Mouse (Mus musculus) forebrain, embryonic 12.5 days (tissue): ENCODE data around the gene Maml3. TPM values are rescaled to one million over a fixed set of nuclear protein-coding genes. Genes with fewer than 3 reads are reported as not detected.

Source experiments
- ATAC-seq: fragments of 200-750 bp; cut with Nextera tagmentation; 2 replicates; pipeline ENCODE4 v1.8.0; 2017; ENCODE audit warnings: moderate TSS enrichment; ENCODE audit not compliant: low FRiP score
- H3K27ac ChIP-seq: fragments of 300-500 bp; sonication (generic); 2 replicates; pipeline ENCODE4 v1.5.1; 2016; ENCODE audit warnings: mild to moderate bottlenecking
- H3K27me3 ChIP-seq: fragments of 300-500 bp; sonication (generic); 2 replicates; pipeline ENCODE4 v1.6.1; 2016; ENCODE audit warnings: mild to moderate bottlenecking
- H3K36me3 ChIP-seq: fragments of 300-500 bp; sonication (generic); replicated peaks from 2 replicates; pipeline ENCODE4 v1.6.1; 2016; ENCODE audit warnings: mild to moderate bottlenecking
- H3K4me1 ChIP-seq: fragments of 300-500 bp; sonication (generic); 2 replicates; pipeline ENCODE4 v1.6.1; 2016
- H3K4me2 ChIP-seq: fragments of 300-500 bp; sonication (generic); 2 replicates; pipeline ENCODE4 v1.6.1; 2016; ENCODE audit warnings: mild to moderate bottlenecking, moderate library complexity
- H3K4me3 ChIP-seq: fragments of 300-500 bp; sonication (generic); replicated peaks from 2 replicates; pipeline ENCODE4 v1.5.1; 2016; ENCODE audit warnings: mild to moderate bottlenecking
- H3K9ac ChIP-seq: fragments of 300-500 bp; sonication (generic); 2 replicates; pipeline ENCODE4 v1.6.1; 2016; ENCODE audit warnings: mild to moderate bottlenecking
- H3K9me3 ChIP-seq: fragments of 300-500 bp; sonication (generic); 2 replicates; pipeline ENCODE4 v1.6.1; 2016
- WGBS: fragments of 180-500 bp; shearing (Covaris S2); methylation state at CpG from one replicate; pipeline ENCODE4 v1.1.7; 2016; 5-methylcytosine and 5-hydroxymethylcytosine counted together
- polyA plus RNA-seq: library from polyadenylated mRNA; unstranded; fragments of >200 nt; fragmentation: Nextera tagmentation; extraction: Ambion mirVana; gene quantifications from 2 replicates; pipeline ENCODE4 v1.2.1, GENCODE M21; 2016

The Maml3 gene
- polyA plus RNA-seq, 1 experiment from 2014 or later: 7.6 TPM

DNA sequence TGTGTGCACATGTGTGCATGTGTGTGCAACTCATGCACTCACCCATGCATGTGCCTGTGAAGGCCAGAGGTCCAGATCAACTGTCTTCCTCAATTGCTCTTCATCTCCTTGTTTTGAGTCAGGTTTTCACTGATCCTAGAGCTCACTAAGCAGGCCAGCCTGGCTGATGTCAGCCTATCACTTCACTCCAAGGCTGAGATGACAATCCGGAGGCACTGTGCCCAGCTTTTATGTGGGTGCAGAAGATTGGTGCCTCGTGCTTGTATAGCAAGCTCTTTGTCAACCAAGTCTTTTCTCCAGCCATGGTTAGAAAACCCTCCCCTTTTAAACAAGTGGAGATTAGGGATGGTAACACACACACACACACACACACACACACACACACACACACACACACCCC is 146.1 kb downstream of the Maml3 start:
- whole genome bisulfite sequencing: 78% methylated on average over 2 of the region's 2 CpGs
- Histone ChIP-seq H3K27me3 (no peaks in the 10 kb centered on the region), H3K4me2 (no peak overlapping the region), H3K36me3 (no peaks in the 10 kb centered on the region), H3K4me1 (peaks cover 20% of the 10 kb centered on the region), H3K9me3 (no peaks in the 10 kb centered on the region), H3K9ac (no peak overlapping the region), H3K4me3 (no peak overlapping the region), H3K27ac (no peak overlapping the region)
- ATAC-seq: no peak

DNA sequence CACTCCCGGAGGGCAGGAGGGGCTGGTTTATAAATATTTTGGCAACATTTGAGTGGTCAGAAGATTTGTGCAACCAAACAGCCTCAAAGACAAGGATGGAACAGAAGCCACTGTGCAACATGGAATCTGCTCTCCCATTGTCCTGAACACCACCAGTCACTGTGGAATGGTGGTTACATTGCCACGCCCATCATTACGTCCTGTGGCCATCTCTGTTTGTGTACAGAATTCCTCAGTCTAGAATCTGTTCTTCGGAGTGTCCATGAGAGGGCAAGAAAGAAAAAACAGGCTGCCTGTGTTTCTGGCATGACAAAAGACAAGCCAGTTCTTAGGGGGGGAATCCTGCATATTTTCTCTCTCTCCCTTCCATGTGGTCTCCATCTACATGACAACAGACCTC is 150.4 kb downstream of the Maml3 start:
- Histone ChIP-seq H3K27ac (no peak overlapping the region), H3K4me2 (no peak overlapping the region), H3K9ac (no peak overlapping the region), H3K9me3 (no peaks in the 10 kb centered on the region), H3K4me1 (peaks cover 23% of the 10 kb centered on the region), H3K36me3 (no peaks in the 10 kb centered on the region), H3K4me3 (no peak overlapping the region), H3K27me3 (no peaks in the 10 kb centered on the region)
- 83% methylated on average over 4 of the region's 4 CpGs for WGBS
- no peak for ATAC-seq

- H3K27me3 ChIP-seq: no peaks in the 10 kb centered on the region
- no peak overlapping the region for H3K4me3 ChIP-seq
- peaks cover 23% of the 10 kb centered on the region for H3K4me1 ChIP-seq
- H3K4me2 ChIP-seq: no peak overlapping the region
- H3K36me3 ChIP-seq: no peaks in the 10 kb centered on the region
- H3K9ac ChIP-seq: no peak overlapping the region
- no peaks in the 10 kb centered on the region for H3K9me3 ChIP-seq
- H3K27ac ChIP-seq: no peak overlapping the region
- ATAC-seq: no peak
- WGBS: 78% methylated on average over 11 of the region's 11 CpGs
These were observed 150.9 kb downstream of the Maml3 start for GRCm38 (mm10) chr3:51953927-51954326.

DNA sequence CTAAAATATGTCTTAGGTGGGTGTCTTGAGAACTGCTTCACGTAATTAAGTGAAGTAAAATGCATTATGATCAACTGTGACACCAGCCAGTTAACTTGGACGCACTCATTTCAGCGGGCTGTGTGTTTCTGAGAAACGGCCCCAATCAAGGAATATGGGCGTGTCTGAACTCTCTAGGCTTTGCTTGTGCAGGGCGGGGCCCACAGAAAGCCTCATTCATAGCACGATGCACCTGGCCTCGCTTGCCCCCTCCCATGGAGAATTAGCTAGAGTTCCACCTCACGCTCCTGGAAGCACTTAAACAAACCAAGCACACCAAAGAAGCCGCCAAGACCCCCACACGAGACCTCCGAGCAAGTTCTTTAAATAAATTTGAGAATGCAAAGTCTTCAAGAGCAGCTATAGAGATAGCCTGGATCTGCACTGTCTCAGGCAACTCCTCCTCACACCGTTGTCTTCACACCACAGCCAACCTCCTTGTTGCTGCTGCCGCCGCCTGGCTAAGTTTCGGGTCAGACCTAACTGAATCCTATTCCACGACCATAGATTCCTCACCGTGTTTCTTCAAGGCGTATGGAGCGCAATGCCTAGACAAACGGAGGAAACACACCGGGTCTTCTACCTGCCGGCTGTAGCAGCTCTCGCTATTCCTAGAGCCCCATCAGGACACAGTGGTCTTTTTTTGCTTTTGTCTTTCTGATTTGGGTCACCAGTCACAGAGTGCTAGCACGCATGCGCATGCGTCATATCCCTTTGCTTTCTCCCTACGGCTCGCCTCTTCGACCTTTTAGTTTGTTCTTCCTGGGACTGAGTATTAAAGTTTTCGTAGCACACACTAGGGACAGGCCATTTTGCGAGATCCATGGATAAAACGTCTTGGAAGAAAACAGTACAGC is 151.9 kb downstream of the Maml3 start:
- Histone ChIP-seq H3K4me2 (0 out of 2 replicates have a peak overlapping the region, but pooled peaks have one; percentile 4), H3K4me1 (peaks cover 23% of the 10 kb centered on the region)
- ATAC-seq: no peak; the same call in 1 of the 2 replicates

GRCm38 (mm10) chr3:51952267-51952666 is 152.6 kb downstream of the Maml3 start:
- Histone ChIP-seq H3K4me2 (no peak overlapping the region), H3K27ac (no peak overlapping the region), H3K36me3 (no peaks in the 10 kb centered on the region), H3K9ac (no peak overlapping the region), H3K27me3 (no peaks in the 10 kb centered on the region), H3K4me1 (peaks cover 23% of the 10 kb centered on the region), H3K4me3 (no peak overlapping the region), H3K9me3 (no peaks in the 10 kb centered on the region)
- no peak for ATAC-seq
- WGBS: 88% methylated on average over 9 of the region's 9 CpGs

More for the DNA sequence above, 151.9 kb downstream of the Maml3 start:
- WGBS: 75% methylated on average over 33 of the region's 33 CpGs
- no peaks in the 10 kb centered on the region for H3K27me3 ChIP-seq
- no peaks in the 10 kb centered on the region for H3K36me3 ChIP-seq
- H3K4me3 ChIP-seq: no peak overlapping the region
- no peak overlapping the region for H3K27ac ChIP-seq
- no peak overlapping the region for H3K9ac ChIP-seq
- no peaks in the 10 kb centered on the region for H3K9me3 ChIP-seq

DNA sequence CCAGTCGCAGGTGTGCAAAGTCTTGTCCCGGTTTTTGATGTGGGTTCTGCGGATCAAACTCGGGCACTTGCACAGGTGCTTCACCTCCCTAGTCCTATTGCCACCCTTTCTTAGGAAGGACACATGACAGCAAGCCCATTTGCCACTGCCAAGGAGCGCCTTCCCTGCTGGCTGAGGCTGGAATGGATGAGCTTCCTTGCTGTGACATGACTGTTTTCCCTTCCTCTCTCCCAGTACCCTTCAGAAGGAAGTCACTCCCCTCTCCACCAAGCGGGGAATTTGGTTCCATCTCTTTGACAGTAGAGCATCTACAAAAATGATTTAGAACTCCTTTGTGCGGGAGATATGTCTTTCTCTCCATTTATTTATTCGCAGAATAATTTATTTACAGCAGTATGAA is 155.2 kb downstream of the Maml3 start:
- Histone ChIP-seq H3K4me2 (no peak overlapping the region), H3K36me3 (no peaks in the 10 kb centered on the region), H3K27ac (no peak overlapping the region), H3K27me3 (no peaks in the 10 kb centered on the region), H3K4me3 (no peak overlapping the region), H3K9ac (no peak overlapping the region), H3K9me3 (no peaks in the 10 kb centered on the region), H3K4me1 (peaks cover 19% of the 10 kb centered on the region)
- no peak for ATAC-seq
- WGBS: 91% methylated on average over 8 of the region's 8 CpGs

- Histone ChIP-seq H3K27me3 (no peaks in the 10 kb centered on the region), H3K36me3 (no peaks in the 10 kb centered on the region), H3K4me2 (no peak overlapping the region), H3K9me3 (no peaks in the 10 kb centered on the region), H3K27ac (no peak overlapping the region), H3K4me3 (no peak overlapping the region), H3K9ac (no peak overlapping the region), H3K4me1 (peaks cover 3% of the 10 kb centered on the region)
- 79% methylated on average over 3 of the region's 3 CpGs for WGBS
- no peak for ATAC-seq
These were observed 157.7 kb downstream of the Maml3 start for GRCm38 (mm10) chr3:51947168-51947567.

GRCm38 (mm10) chr3:51943642-51944041 is 161.2 kb downstream of the Maml3 start:
- no peak overlapping the region for H3K27ac ChIP-seq
- no peak for ATAC-seq
- no peaks in the 10 kb centered on the region for H3K36me3 ChIP-seq
- no peaks in the 10 kb centered on the region for H3K27me3 ChIP-seq
- H3K4me1 ChIP-seq: peaks cover 3% of the 10 kb centered on the region
- H3K4me2 ChIP-seq: no peak overlapping the region
- no peak overlapping the region for H3K9ac ChIP-seq
- H3K9me3 ChIP-seq: no peaks in the 10 kb centered on the region
- 88% methylated on average over 8 of the region's 8 CpGs for WGBS
- no peak overlapping the region for H3K4me3 ChIP-seq

GRCm38 (mm10) chr3:51941781-51942180 is 163.1 kb downstream of the Maml3 start:
- 80% methylated on average over 8 of the region's 8 CpGs for WGBS
- H3K27me3 ChIP-seq: no peaks in the 10 kb centered on the region

DNA sequence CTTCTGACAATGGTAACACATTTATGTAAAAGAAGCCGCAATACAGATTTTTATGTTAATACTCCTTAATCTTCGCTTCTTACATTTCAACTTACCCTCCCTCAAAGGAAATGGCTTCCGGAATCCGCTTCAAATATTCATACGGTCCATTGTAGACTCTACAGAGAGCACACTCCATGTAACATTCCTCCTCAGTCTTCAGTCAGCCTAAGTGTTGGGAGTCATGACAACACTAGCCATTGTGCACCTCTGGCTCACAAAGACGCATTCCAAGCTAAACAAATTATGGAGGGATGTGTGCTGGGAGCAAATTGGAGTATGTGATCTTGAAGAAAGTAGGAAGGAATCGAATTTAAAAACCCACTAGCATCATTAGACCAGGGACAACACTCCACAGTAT is 165.0 kb downstream of the Maml3 start:
- 69% methylated on average over 7 of the region's 7 CpGs for WGBS
- H3K4me1 ChIP-seq: 0 out of 2 replicates have a peak, but pooled peaks cover 3% of the 10 kb centered on the region
- no peak for ATAC-seq
- no peaks in the 10 kb centered on the region for H3K9me3 ChIP-seq
- no peak overlapping the region for H3K4me2 ChIP-seq
- no peak overlapping the region for H3K27ac ChIP-seq
- no peaks in the 10 kb centered on the region for H3K36me3 ChIP-seq
- H3K9ac ChIP-seq: no peak overlapping the region
- no peak overlapping the region for H3K4me3 ChIP-seq
- no peaks in the 10 kb centered on the region for H3K27me3 ChIP-seq

More at GRCm38 (mm10) chr3:51941781-51942180, 163.1 kb downstream of the Maml3 start:
- H3K9me3 ChIP-seq: no peaks in the 10 kb centered on the region
- ATAC-seq: no peak
- no peak overlapping the region for H3K4me3 ChIP-seq
- H3K9ac ChIP-seq: no peak overlapping the region
- H3K4me1 ChIP-seq: peaks cover 3% of the 10 kb centered on the region; the same call in 1 of the 2 replicates
- H3K27ac ChIP-seq: no peak overlapping the region
- H3K4me2 ChIP-seq: no peak overlapping the region
- no peaks in the 10 kb centered on the region for H3K36me3 ChIP-seq

DNA sequence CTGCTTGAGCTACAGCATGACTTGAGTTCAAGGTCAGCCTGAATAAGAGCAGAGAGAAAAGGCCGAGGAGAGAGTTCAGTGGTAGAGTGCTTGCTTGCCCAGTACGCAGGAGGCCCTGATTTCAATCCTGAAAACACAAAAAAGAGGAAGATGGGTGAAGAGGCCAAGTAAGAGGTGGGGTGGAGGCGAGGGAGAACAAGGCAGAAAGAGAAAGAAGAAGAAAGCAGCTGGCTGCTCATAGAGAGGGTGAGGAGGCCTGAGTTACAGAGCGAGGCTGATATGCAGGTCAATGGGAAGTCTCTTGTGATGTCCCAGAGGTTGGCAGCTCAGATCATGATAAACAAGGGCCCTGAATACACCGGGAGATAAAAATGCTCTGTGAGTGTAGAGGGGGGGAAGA is 165.8 kb downstream of the Maml3 start:
- Histone ChIP-seq H3K4me2 (no peak overlapping the region), H3K9me3 (no peaks in the 10 kb centered on the region), H3K27ac (no peak overlapping the region), H3K4me1 (0 out of 2 replicates have a peak, but pooled peaks cover 3% of the 10 kb centered on the region), H3K4me3 (no peak overlapping the region), H3K27me3 (no peaks in the 10 kb centered on the region), H3K36me3 (no peaks in the 10 kb centered on the region), H3K9ac (no peak overlapping the region)
- ATAC-seq: no peak
- 83% methylated on average over 5 of the region's 5 CpGs for WGBS

GRCm38 (mm10) chr3:51937176-51937575 is 167.7 kb downstream of the Maml3 start:
- 0 out of 2 replicates have a peak, but pooled peaks cover 3% of the 10 kb centered on the region for H3K4me1 ChIP-seq
- no peak overlapping the region for H3K27ac ChIP-seq
- WGBS: 95% methylated on average over 5 of the region's 5 CpGs
- ATAC-seq: no peak
- H3K9me3 ChIP-seq: no peaks in the 10 kb centered on the region
- no peak overlapping the region for H3K4me2 ChIP-seq
- no peaks in the 10 kb centered on the region for H3K27me3 ChIP-seq
- H3K36me3 ChIP-seq: no peaks in the 10 kb centered on the region
- H3K4me3 ChIP-seq: no peak overlapping the region
- no peak overlapping the region for H3K9ac ChIP-seq
